Mouse (Mus musculus) adrenal gland, postnatal 36 days (tissue): ENCODE data around the gene Rac1. TPM values are rescaled to one million over a fixed set of nuclear protein-coding genes. Genes with fewer than 3 reads are reported as not detected.
A peak's percentile ranks its signal among the peaks of the same experiment; 100 is the strongest.
"Not testable (repeated sequence)": the region's sequence is repeated elsewhere in the genome, so short reads cannot be mapped to it uniquely, and the experiment has no call there.

ENCODE experiments used
- DNase-seq, 2 experiments: peaks; one replicate each; pipeline ENCODE4 v3.0.0; 2021; ENCODE audit warnings: mixed read lengths in 1 of 2
- total RNA-seq, 2 experiments: library from RNA; stranded (reverse); gene quantifications; 2 replicates each; pipeline ENCODE4 v1.2.3; 2021

Rac1 gene
- total RNA-seq, 2 experiments from 2014 or later, result 372 to 394 TPM

DNA sequence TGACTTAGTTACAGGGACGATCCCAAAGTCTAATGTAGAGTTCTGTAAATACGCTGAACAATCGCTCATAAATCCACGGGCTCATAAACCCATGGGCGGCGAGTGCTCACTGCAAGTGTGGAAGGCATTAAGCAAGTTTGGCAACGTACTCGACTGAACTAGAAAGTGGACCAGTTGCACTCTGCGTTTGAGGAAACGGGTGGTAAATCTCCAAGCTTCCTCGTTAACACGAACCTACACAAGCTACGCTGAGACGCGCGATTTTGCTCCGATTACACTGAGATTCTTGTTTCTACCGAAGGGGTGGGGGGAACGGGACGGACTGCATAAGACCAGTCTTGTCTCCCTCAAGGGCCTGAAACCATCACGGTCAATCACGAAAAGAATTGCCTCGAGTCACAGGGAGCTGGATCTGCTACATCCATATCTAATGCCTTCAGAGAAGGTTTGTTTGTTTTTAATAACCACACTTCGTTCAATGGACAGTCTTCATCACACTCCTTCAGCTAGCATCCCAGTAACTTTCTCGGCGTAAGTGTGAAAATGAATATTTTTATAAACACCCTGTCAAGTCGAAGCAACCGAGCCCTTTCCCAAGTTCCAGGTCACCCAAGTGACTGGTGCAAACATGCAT is 1.0 kb downstream of the Rac1 start:
- peak in 1 of 2 experiments; percentile 28 for DNase-seq

GRCm38 (mm10) chr5:143525454-143526225 is 2.2 kb downstream of the Rac1 start:
- no peak for DNase-seq

GRCm38 (mm10) chr5:143522882-143523281 is 5.0 kb downstream of the Rac1 start:
- DNase-seq, result no peak

DNA sequence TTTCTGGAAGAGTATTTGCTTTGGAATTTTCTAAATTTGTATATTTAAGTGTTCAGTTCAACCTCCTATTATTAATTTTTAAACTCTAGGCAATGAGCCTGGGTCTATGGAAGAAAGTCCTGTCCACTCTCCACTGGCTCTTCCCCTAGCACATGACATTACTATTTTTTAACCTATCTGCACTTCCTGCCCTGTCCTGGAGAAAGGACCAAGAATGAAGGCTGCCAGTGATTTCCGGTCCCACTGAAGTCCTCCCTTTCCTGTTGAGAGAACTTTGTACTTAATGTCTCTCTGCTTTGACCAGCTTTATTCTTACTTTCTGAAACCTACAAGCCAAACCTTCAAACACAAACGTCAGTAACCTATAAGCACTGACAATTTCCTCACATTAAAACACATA is 7.4 kb downstream of the Rac1 start:
- no peak for DNase-seq

DNA sequence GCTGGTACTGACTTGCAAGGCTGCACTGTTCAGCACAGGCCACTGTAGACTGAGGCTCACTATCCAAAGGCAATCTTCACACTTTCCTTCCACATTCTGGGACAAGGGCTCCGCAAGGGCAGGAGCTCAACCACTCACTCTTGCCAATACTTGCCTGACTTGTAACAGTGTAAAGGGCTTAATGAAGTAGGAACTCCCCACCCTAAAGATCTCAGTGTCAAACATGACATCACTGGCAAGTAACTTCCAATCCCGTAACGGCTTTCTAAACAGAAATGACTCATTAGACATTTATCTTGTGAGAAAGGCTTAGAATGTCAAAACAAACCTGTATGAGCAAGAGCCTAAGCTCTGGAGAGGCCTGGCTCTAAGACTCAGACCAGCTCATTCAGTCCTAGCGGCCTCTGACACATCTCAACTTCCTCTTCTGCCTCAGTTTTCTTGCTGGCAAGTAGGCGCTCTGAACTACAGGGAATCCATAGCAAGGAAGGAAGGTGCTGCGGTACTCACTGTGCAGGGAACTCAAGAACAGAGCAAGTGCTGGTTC is 9.7 kb downstream of the Rac1 start:
- DNase-seq, result peak; percentile 36 to 38

GRCm38 (mm10) chr5:143517436-143517835 is 10.4 kb downstream of the Rac1 start:
- no peak for DNase-seq

GRCm38 (mm10) chr5:143517005-143517404 is 10.8 kb downstream of the Rac1 start:
- DNase-seq, result no peak

DNA sequence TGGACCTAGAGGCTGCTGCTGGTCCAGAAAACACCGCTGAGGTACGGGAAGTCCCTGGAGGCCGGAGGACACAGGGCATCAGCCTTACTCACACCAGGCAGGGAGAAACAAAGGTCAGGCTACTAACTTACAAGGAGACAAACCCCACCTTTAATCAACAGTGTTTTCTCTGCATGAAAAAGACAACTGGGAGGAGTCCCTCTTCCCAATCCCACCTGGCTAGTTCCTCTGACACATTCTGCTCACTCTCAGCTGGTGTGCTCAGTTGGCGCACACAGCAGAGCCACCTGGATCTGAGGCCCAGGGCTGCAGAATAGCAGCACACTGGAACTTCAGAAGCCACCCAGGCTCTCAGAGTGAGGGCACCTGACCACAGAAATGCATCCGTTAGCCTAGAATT is 13.0 kb downstream of the Rac1 start:
- no peak for DNase-seq

- no peak for DNase-seq
Measured at GRCm38 (mm10) chr5:143512305-143512704, 15.5 kb downstream of the Rac1 start.

- no peak for DNase-seq
Measured at GRCm38 (mm10) chr5:143511577-143511976, 16.3 kb downstream of the Rac1 start.

DNA sequence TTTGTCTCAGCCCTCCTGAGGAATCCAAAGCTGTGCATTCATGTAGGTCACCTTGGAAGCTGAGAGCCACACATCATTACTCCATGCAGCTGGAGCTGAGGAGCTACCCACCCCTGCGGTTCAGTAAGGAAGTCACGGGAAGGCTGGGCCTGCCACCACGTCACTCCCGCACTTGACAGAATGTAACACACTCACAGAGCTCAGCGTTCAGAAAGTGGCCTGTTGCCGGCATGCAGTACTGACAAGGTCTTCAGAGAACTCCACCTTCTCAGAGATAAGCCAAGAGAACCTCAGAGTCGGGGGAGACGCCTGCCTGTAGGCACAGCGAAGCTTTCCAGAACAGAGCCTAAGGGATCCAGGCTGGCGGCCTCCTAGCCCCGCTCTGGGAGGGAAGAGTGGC is 18.1 kb downstream of the Rac1 start:
- peak; percentile 17 to 29 for DNase-seq

DNA sequence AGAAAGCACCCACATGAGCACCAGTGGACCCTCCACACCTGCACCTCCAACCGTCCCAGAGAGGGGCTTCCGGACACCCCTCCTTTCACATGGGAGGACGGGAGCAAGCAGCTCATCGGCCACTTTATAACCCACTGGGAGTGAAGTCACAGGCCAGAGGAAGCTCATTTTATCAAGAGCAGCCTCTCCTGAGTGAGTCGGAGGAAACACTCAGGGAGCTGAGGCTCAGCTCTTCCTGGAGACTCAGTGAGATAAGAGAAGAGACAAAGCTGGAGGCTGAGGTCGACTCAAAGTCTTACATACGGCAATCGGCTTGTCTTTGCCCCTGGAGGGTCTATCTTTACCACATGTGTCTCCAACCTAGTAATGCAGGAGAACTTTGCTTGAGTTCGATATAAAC is 18.5 kb downstream of the Rac1 start:
- DNase-seq, result no peak

GRCm38 (mm10) chr5:143505545-143505944 is 22.3 kb downstream of the Rac1 start:
- no peak for DNase-seq

DNA sequence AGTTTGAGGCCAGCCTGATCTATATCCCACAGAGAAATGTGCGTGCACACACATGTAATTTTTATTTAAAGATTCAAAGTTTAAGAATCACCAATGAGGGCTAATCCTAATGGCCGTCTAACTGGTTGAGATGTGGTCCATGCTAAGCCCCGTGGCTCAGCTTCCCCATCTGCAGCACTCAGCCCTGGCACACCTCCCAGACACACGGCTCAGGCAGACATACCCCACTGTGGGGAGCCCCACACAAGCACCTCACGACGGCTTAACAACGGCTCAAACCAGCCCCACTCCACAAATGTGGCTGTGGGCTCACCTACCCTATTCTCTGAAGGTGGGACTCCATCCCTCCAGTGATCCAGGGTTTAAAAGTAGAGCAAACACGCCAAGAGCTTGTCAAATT is 22.8 kb downstream of the Rac1 start:
- no peak for DNase-seq

- no peak for DNase-seq
Measured at GRCm38 (mm10) chr5:143504453-143504852, 23.4 kb downstream of the Rac1 start.

GRCm38 (mm10) chr5:143503740-143504139 is 24.1 kb downstream of the Rac1 start:
- no peak for DNase-seq

- no peak for DNase-seq
Measured at GRCm38 (mm10) chr5:143502899-143503557, 24.8 kb downstream of the Rac1 start.

GRCm38 (mm10) chr5:143501649-143502048 is 26.2 kb downstream of the Rac1 start:
- no peak for DNase-seq

DNA sequence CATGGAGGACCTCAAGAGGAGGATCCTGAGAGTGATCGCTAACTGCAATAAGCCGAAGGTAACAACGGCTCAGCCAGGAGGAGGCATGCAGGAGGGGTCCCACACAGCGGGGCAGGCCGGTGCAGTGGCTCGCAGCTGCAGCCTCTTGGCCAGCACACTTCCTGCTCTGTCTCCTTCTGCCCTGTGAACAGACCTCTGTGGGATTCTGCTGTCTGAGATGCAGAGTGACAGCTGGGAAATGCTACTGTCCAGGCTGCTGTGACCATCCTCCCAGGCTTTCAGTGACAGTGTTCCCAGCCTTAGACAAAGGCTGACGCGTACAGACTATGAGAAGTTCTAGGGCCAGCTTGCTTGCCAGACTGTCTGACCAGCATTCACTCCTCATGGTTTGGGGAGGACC is 26.7 kb downstream of the Rac1 start:
- DNase-seq, result no peak

DNA sequence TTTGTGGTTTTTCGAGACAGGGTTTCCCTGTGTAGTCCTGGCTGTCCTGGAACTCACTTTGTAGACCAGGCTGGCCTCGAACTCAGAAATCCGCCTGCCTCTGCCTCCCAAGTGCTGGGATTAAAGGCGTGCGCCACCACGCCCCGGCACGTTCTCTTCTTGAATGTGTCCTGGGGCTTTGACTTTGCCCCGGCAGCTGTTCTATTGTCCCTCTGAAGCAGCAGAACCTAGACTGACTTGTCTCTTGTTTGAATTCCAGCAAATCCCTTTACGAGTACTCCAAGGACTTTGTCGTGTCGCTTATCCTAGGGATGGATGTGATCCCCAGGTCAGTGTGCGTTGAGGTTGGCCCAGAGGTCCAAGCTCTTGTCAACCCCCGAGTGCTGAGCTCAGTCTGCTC is 27.1 kb downstream of the Rac1 start:
- not testable (repeated sequence) for DNase-seq

- DNase-seq, result no peak
Measured at GRCm38 (mm10) chr5:143499686-143500085, 28.1 kb downstream of the Rac1 start.

DNA sequence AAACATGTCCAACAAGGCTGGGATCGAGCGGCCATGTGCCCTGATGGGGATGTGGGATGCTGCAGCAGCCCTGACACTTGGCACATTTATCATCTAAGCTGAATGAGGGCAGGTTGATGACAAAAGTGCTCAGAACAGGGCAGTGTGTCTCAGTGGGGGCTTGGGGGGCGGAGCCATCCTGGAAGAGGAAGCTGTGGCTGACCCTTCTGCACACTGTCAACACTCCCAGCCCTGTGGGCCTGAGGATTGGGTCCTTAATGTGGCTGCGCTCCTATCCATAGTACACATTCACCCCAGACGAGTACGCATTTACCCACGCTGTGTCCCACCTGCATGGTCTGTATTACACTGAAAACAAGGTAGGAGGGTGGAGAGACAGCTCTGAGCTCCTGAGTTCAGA is 28.6 kb downstream of the Rac1 start:
- no peak for DNase-seq

DNA sequence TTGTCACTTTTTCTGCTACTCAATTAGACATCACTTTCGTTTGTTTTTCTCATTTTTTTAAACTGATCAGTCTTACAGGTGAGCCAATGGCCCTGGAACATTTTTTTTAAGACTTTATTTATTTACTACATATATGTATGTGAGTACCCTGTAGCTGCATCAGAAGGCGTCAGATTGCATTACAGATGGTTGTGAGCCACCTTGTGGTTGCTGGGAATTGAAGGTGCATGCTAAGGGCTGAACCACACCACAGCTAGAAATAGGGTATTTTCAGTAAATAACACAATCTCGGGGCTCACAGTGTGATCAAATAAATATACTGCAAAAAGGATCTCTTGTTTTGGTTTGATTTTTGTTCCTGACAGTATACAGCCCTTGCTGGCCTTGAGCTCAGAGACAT is 30.4 kb downstream of the Rac1 start:
- DNase-seq, result no peak
